ENCODE assay signal across 24 mouse cellular contexts in genomic region chr6:13632571-13632970, GRCm38 (mm10). TPM values are rescaled to one million over a fixed set of nuclear protein-coding genes. Genes with fewer than 3 reads are reported as not detected.
DNase-seq lines count a peak whose midpoint lies in the region; ATAC-seq and TF ChIP-seq lines count a peak whose summit lies in the region.
"Had no signal": no experiment of that assay in that cellular context is flagged by ENCODE, and none has a peak within 500 bp of the region (broad histone marks: within the 10 kb centered on the region; RNA-seq: fewer than 3 reads in every experiment).

No protein-coding gene starts in this region.

- H3K4me2 ChIP-seq in embryonic facial prominence, embryonic 12.5 days (replicated peaks), result no peak overlapping the region
- H3K4me2 ChIP-seq in limb, embryonic 12.5 days, result no peak overlapping the region
- no peak overlapping the region for H3K4me2 ChIP-seq in forebrain, embryonic 11.5 days (ENCODE audit: low read depth, low read length, severe bottlenecking)
- H3K4me2 ChIP-seq in intestine, postnatal 0 days (replicated peaks; ENCODE audit: low read depth), result no peak overlapping the region
- H3K4me2 ChIP-seq: heart, embryonic 11.5 days; heart, embryonic 15.5 days; hindbrain, embryonic 13.5 days; intestine, embryonic 15.5 days had no signal

- no peaks in the 10 kb centered on the region for H3K27me3 ChIP-seq in embryonic facial prominence, embryonic 12.5 days
- H3K27me3 ChIP-seq in limb, embryonic 12.5 days, result no peaks in the 10 kb centered on the region
- no peaks in the 10 kb centered on the region for H3K27me3 ChIP-seq in forebrain, embryonic 11.5 days (ENCODE audit: control insufficient read depth, insufficient read depth, low read length)
- H3K27me3 ChIP-seq in intestine, postnatal 0 days (replicated peaks; ENCODE audit: control insufficient read depth, insufficient read depth, low read length), result no peaks in the 10 kb centered on the region
- H3K27me3 ChIP-seq: CH12.LX; heart, embryonic 15.5 days; hindbrain, embryonic 13.5 days; intestine, embryonic 15.5 days had no signal

- H3K36me3 ChIP-seq in embryonic facial prominence, embryonic 12.5 days, result peaks cover 9% of the 10 kb centered on the region; the same call in 1 of the 2 replicates
- peaks cover 12% of the 10 kb centered on the region for H3K36me3 ChIP-seq in limb, embryonic 12.5 days
- no peaks in the 10 kb centered on the region for H3K36me3 ChIP-seq in forebrain, embryonic 11.5 days (ENCODE audit: control insufficient read depth, insufficient read depth, low read length)
- H3K36me3 ChIP-seq in intestine, postnatal 0 days (ENCODE audit: control insufficient read depth, insufficient read depth), result peaks cover 10% of the 10 kb centered on the region
- H3K36me3 ChIP-seq: intestine, embryonic 15.5 days had no signal

- H3K4me1 ChIP-seq in embryonic facial prominence, embryonic 12.5 days, result peaks cover 3% of the 10 kb centered on the region; the same call in 1 of the 2 replicates
- H3K4me1 ChIP-seq in limb, embryonic 12.5 days (replicated peaks), result 0 out of 2 replicates have a peak, but pooled peaks cover 2% of the 10 kb centered on the region
- no peaks in the 10 kb centered on the region for H3K4me1 ChIP-seq in forebrain, embryonic 11.5 days (replicated peaks; ENCODE audit: control insufficient read depth, insufficient read depth, low read length)
- no peaks in the 10 kb centered on the region for H3K4me1 ChIP-seq in intestine, postnatal 0 days (replicated peaks; ENCODE audit: control insufficient read depth, insufficient read depth, low read length)
- H3K4me1 ChIP-seq: hindbrain, embryonic 13.5 days; intestine, embryonic 15.5 days had no signal

- H3K4me3 ChIP-seq in embryonic facial prominence, embryonic 12.5 days, result no peak overlapping the region
- H3K4me3 ChIP-seq in limb, embryonic 12.5 days (replicated peaks), result no peak overlapping the region
- H3K4me3 ChIP-seq in forebrain, embryonic 11.5 days (ENCODE audit: low read depth, low read length), result no peak overlapping the region
- H3K4me3 ChIP-seq in intestine, postnatal 0 days (ENCODE audit: low read depth, low read length), result no peak overlapping the region
- H3K4me3 ChIP-seq: heart, adult 2 months; heart, embryonic 15.5 days; hindbrain, embryonic 13.5 days; intestine, embryonic 15.5 days had no signal

- no peak for TF ChIP-seq CTCF in intestine, postnatal 0 days (IDR thresholded peaks at IDR 0.05; ENCODE audit: low read depth)

- no peak overlapping the region for H3K9ac ChIP-seq in embryonic facial prominence, embryonic 12.5 days
- H3K9ac ChIP-seq in limb, embryonic 12.5 days (replicated peaks), result no peak overlapping the region
- H3K9ac ChIP-seq in forebrain, embryonic 11.5 days (ENCODE audit: low read length), result no peak overlapping the region
- no peak overlapping the region for H3K9ac ChIP-seq in intestine, postnatal 0 days (ENCODE audit: low read depth, low read length)
- H3K9ac ChIP-seq: heart, embryonic 15.5 days; hindbrain, embryonic 13.5 days; intestine, embryonic 15.5 days had no signal

- no peaks in the 10 kb centered on the region for H3K9me3 ChIP-seq in embryonic facial prominence, embryonic 12.5 days
- no peaks in the 10 kb centered on the region for H3K9me3 ChIP-seq in limb, embryonic 12.5 days
- H3K9me3 ChIP-seq in forebrain, embryonic 11.5 days (ENCODE audit: control insufficient read depth, low read length), result no peaks in the 10 kb centered on the region
- no peaks in the 10 kb centered on the region for H3K9me3 ChIP-seq in intestine, postnatal 0 days (ENCODE audit: control insufficient read depth)
- H3K9me3 ChIP-seq: heart, embryonic 15.5 days; hindbrain, embryonic 13.5 days; intestine, embryonic 15.5 days had no signal

- peak; percentile 41; the same call in 1 of the 2 replicates for ATAC-seq in embryonic facial prominence, embryonic 12.5 days (ENCODE audit: insufficient number of reproducible peaks, insufficient read depth, low FRiP score, low TSS enrichment)
- ATAC-seq in limb, embryonic 12.5 days (ENCODE audit: insufficient number of reproducible peaks, insufficient read depth, low FRiP score, low TSS enrichment, low read depth), result peak; percentile 42; the same call in 1 of the 2 replicates
- ATAC-seq in forebrain, embryonic 11.5 days (replicated peaks; ENCODE audit: low FRiP score), result no peak
- no peak for ATAC-seq in intestine, postnatal 0 days
- ATAC-seq: forebrain, embryonic 14.5 days; hindbrain, postnatal 0 days; intestine, embryonic 15.5 days had no signal

- H3K27ac ChIP-seq in embryonic facial prominence, embryonic 12.5 days, result no peak overlapping the region
- no peak overlapping the region for H3K27ac ChIP-seq in limb, embryonic 12.5 days
- no peak overlapping the region for H3K27ac ChIP-seq in forebrain, embryonic 11.5 days (ENCODE audit: low read depth, low read length)
- H3K27ac ChIP-seq in intestine, postnatal 0 days (ENCODE audit: low read depth, low read length), result no peak overlapping the region
- H3K27ac ChIP-seq: heart, adult 2 months; heart, embryonic 15.5 days; hindbrain, embryonic 13.5 days; hindbrain, postnatal 0 days; intestine, embryonic 15.5 days had no signal

- peak; percentile 23 for DNase-seq in 3134 (ENCODE audit: extremely low read depth, insufficient read length, low spot score)
- DNase-seq in 3T3-L1 (ENCODE audit: low read depth, low spot score), result peak; percentile 88
- DNase-seq in lung, adult 18-20 months, result no peak
- DNase-seq in forebrain, embryonic 11.5 days (ENCODE audit: low spot score), result no peak
- DNase-seq: adrenal gland, adult 8-10 months; adrenal gland, postnatal 36 days; cerebellum, adult 11 months; cerebellum, adult 8-10 months; cerebellum, postnatal 14 days; embryo, embryonic 11 days; gastrocnemius, postnatal 14 days; heart, adult 2 months; heart, postnatal 14 days; kidney, adult 8-10 months had no signal

- WGBS in embryonic facial prominence, embryonic 12.5 days, result 45% methylated on average over 1 of the region's 1 CpGs
- WGBS in limb, embryonic 12.5 days, result 73% methylated on average over 1 of the region's 1 CpGs
- WGBS in forebrain, embryonic 11.5 days, result 92% methylated on average over 1 of the region's 1 CpGs
- 94% methylated on average over 1 of the region's 1 CpGs for WGBS in intestine, postnatal 0 days

RNA-seq across cellular contexts. Expression of gene Tmem168, which starts 24.7 kb away (rescaled TPM):
- polyA plus RNA-seq in embryonic facial prominence, embryonic 12.5 days (2016; fragmentation: Nextera tagmentation; extraction: Ambion mirVana), result 42.3 and 45.4 TPM in 2 replicates
- 43.0 and 45.7 TPM in 2 replicates for polyA plus RNA-seq in limb, embryonic 12.5 days (2016; fragmentation: Nextera tagmentation; extraction: Ambion mirVana)
- 34.1 and 34.2 TPM in 2 replicates for polyA plus RNA-seq in forebrain, embryonic 11.5 days (2014; fragmentation: Nextera tagmentation; extraction: Ambion mirVana)
- polyA plus RNA-seq in intestine, postnatal 0 days (2015; fragmentation: Nextera tagmentation; extraction: Ambion mirVana), result 13.0 and 13.7 TPM in 2 replicates

RNA-seq across cellular contexts. Expression of gene Bmt2, which starts 45.2 kb away (rescaled TPM):
- polyA plus RNA-seq in embryonic facial prominence, embryonic 12.5 days (2016; fragmentation: Nextera tagmentation; extraction: Ambion mirVana), result 20.1 and 23.6 TPM in 2 replicates
- polyA plus RNA-seq in limb, embryonic 12.5 days (2016; fragmentation: Nextera tagmentation; extraction: Ambion mirVana), result 23.7 and 25.5 TPM in 2 replicates
- 24.4 and 29.1 TPM in 2 replicates for polyA plus RNA-seq in forebrain, embryonic 11.5 days (2014; fragmentation: Nextera tagmentation; extraction: Ambion mirVana)
- polyA plus RNA-seq in intestine, postnatal 0 days (2015; fragmentation: Nextera tagmentation; extraction: Ambion mirVana), result 5.8 and 6.5 TPM in 2 replicates

Comparison
In these comparisons a context has a peak if more than half of its experiments do, and no peak if none do; other contexts are left out.
1. DNase-seq: peak in 3134 (single experiment) and 3T3-L1 (single experiment); none in lung, adult 18-20 months (0 of 2) and forebrain, embryonic 11.5 days (single experiment).
2. ATAC-seq: peak in embryonic facial prominence, embryonic 12.5 days (single experiment) and limb, embryonic 12.5 days (single experiment); none in forebrain, embryonic 11.5 days (single experiment) and intestine, postnatal 0 days (single experiment).